Mouse (Mus musculus): ENCODE measurements around the gene Gm10334. TPM values are rescaled to one million over a fixed set of nuclear protein-coding genes. Genes with fewer than 3 reads are reported as not detected.

Gm10334 gene
- polyA plus RNA-seq (2014; fragmentation: Illumina TruSeq; extraction: RNeasy Lipid Tissue Mini Kit (QIAGEN cat#74804); ENCODE audit: low read depth, low replicate concordance) = not detected

DNA sequence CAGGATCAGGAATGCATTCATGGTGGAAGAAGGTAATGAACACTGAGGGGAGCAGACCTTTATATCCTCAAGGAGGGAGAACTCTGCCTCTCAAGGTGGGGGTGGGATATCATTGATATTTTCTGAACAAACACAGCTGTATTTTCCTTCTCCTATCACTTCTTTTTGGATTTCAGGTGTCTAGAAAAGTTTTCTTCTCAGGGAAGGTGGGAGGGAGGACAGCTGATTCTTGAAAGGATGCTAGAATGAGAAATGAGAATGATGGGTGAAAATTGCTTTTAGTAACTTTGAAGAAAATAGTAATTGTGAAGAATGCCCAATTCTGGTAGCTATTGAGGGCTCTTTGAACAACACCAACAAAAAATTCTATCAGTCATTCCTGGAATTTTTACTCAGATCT lies at the start of gene Gm10334:
Gm10334 (minus strand) TSS at position 101 of the 400 bp plus-strand sequence.

GRCm38 (mm10) chr6:41458632-41459031 lies 12.7 kb upstream of the Gm10334 start, which contains the start of gene Prss1:
Gene Prss1, plus strand, starts transcription at chr6:41458932.

Other genes with a start within 250 kb of the Gm10334 start
- 2.1 TPM for gene Try4, start 143.9 kb downstream of the Gm10334 start, polyA plus RNA-seq (2014; fragmentation: Illumina TruSeq; extraction: RNeasy Lipid Tissue Mini Kit (QIAGEN cat#74804); ENCODE audit: low read depth, low replicate concordance)
- 1.7 TPM for gene Try5, start 129.3 kb downstream of the Gm10334 start, polyA plus RNA-seq (2014; fragmentation: Illumina TruSeq; extraction: RNeasy Lipid Tissue Mini Kit (QIAGEN cat#74804); ENCODE audit: low read depth, low replicate concordance)
- gene Try10, start 92.0 kb downstream of the Gm10334 start, polyA plus RNA-seq (2014; fragmentation: Illumina TruSeq; extraction: RNeasy Lipid Tissue Mini Kit (QIAGEN cat#74804); ENCODE audit: low read depth, low replicate concordance) = not detected
- gene Prss3, start 68.5 kb downstream of the Gm10334 start, polyA plus RNA-seq (2014; fragmentation: Illumina TruSeq; extraction: RNeasy Lipid Tissue Mini Kit (QIAGEN cat#74804); ENCODE audit: low read depth, low replicate concordance) = not detected
- not detected for gene Gm5771, start 53.8 kb downstream of the Gm10334 start, polyA plus RNA-seq (2014; fragmentation: Illumina TruSeq; extraction: RNeasy Lipid Tissue Mini Kit (QIAGEN cat#74804); ENCODE audit: low read depth, low replicate concordance)
- not detected for gene Prss1, start 12.8 kb upstream of the Gm10334 start, polyA plus RNA-seq (2014; fragmentation: Illumina TruSeq; extraction: RNeasy Lipid Tissue Mini Kit (QIAGEN cat#74804); ENCODE audit: low read depth, low replicate concordance)
- gene Prss2, start 75.6 kb upstream of the Gm10334 start, polyA plus RNA-seq (2014; fragmentation: Illumina TruSeq; extraction: RNeasy Lipid Tissue Mini Kit (QIAGEN cat#74804); ENCODE audit: low read depth, low replicate concordance) = 2.5 TPM
- gene Ephb6, start 159.3 kb upstream of the Gm10334 start, polyA plus RNA-seq (2014; fragmentation: Illumina TruSeq; extraction: RNeasy Lipid Tissue Mini Kit (QIAGEN cat#74804); ENCODE audit: low read depth, low replicate concordance) = not detected
- gene Trpv6, start 190.3 kb upstream of the Gm10334 start, polyA plus RNA-seq (2014; fragmentation: Illumina TruSeq; extraction: RNeasy Lipid Tissue Mini Kit (QIAGEN cat#74804); ENCODE audit: low read depth, low replicate concordance) = 2.2 TPM
- not detected for gene Trpv5, start 234.6 kb upstream of the Gm10334 start, polyA plus RNA-seq (2014; fragmentation: Illumina TruSeq; extraction: RNeasy Lipid Tissue Mini Kit (QIAGEN cat#74804); ENCODE audit: low read depth, low replicate concordance)
- not detected for gene Llcfc1, start 238.3 kb upstream of the Gm10334 start, polyA plus RNA-seq (2014; fragmentation: Illumina TruSeq; extraction: RNeasy Lipid Tissue Mini Kit (QIAGEN cat#74804); ENCODE audit: low read depth, low replicate concordance)